Mouse (Mus musculus) olfactory bulb, adult 2 months (tissue): Measurements from ENCODE around the gene Asic2.
"Not testable (repeated sequence)": the region's sequence is repeated elsewhere in the genome, so short reads cannot be mapped to it uniquely, and the experiment has no call there.

Experiments
- CTCF ChIP-seq: fragments of 200-500 bp; IDR thresholded peaks from 2 replicates; pipeline ENCODE4 v1.5.1; 2012; ENCODE audit warnings: low read depth, mild to moderate bottlenecking, low read length, moderate library complexity; ENCODE audit not compliant: insufficient read depth
- POLR2A ChIP-seq: fragments of 200-500 bp; IDR thresholded peaks from 2 replicates; pipeline ENCODE4 v1.6.1; 2012; ENCODE audit warnings: mild to moderate bottlenecking, low read depth, low read length, moderate library complexity; ENCODE audit not compliant: insufficient read depth

GRCm38 (mm10) chr11:81350498-81350897, 617.8 kb downstream of the Asic2 start:
- TF ChIP-seq POLR2A, CTCF: not testable (repeated sequence)
